Mouse (Mus musculus): ENCODE data around the gene Mmp14. TPM values are rescaled to one million over a fixed set of nuclear protein-coding genes. Genes with fewer than 3 reads are reported as not detected.

Gene Mmp14
- 10 to 100 TPM; 34.8 to 49.0 (median 44.5) TPM for total RNA-seq (2022)

DNA sequence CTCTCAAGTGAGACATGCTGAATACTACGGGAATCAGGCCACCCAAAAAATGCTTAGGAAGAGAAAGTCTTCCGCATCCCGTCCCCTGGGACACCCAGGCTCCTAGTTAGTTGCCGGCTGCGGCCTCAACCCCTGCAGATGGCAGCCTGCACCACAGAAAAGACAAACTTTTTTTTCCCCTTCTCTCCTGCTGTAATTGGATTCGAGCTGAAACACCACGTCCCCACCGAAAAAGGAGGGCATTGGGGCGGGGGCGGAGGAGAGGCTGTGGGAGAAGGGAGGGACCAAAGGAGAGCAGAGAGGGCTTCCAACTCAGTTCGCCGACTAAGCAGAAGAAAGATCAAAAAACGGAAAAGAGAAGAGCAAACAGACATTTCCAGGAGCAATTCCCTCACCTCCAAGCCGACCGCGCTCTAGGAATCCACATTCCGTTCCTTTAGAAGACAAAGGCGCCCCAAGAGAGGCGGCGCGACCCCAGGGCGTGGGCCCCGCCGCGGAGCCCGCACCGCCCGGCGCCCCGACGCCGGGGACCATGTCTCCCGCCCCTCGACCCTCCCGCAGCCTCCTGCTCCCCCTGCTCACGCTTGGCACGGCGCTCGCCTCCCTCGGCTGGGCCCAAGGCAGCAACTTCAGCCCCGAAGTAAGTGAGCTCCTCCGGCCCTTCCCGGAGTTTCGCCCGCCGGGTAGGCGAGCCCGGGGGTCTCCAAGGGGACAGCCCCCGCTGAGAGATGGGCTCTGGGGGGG lies at the start of gene Mmp14:
Gene Mmp14, plus strand, starts transcription at position 279 of the 744 bp plus-strand sequence.
- DNase-seq: peak; percentile 72

DNA sequence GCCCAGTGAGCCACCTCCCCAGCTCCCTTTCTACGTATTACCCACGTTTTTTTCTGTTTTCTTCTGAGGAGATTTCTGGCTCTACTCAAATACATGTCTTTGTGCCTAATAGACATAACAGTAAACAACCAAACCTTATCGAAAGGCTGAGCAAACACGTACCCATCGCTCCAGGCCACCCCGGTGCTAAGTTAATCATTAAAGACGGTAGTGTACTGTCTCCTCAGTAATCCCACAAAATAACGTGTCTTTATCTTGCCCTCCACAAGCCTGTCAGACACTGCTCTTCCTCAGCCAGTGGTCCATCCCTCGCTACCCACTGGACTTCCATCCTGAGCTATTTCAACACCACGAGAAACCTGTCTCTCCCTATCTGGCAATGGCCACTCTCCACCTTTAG lies 49.6 kb upstream of the Mmp14 start:
- no peak for DNase-seq

DNA sequence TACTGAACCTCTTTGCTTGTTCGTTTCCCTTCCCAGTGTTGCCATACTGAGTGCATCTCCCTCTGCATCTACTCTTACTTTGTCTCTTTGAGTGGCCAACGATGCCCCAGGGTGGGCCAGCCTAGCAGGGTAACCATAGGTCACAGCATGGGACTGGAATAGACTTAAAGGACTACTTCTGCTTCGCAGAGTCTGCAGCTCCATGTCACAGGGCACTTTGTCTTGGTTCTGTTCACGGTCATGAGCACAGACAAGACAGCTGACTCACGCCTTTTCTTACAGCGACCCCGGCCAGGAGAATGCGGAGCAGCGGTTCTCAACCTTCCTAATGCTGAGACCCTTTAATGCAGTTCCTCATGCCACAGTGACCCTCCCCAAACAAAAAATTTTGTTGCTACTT lies 48.8 kb upstream of the Mmp14 start:
- DNase-seq: no peak

DNA sequence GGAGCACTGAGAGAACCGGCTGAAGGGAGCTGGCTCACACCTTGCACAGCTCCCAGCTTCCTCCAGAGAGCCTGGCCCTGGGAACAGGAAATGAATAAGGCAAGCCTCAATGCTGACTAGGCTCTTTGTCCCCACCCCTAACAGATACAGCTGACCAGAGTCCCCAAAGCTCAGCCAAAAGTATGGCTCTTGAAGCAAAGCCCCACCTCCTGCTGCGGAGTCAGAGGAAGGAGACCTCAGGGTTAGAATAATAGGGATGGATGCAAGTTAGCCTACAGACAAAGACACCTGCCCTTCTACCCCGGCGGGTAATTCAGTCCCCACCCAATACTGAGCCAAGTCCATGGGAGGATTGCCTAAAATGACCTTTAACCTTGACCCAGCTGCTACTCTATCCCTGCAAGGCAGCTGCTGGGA lies 48.0 kb upstream of the Mmp14 start:
- DNase-seq: no peak

DNA sequence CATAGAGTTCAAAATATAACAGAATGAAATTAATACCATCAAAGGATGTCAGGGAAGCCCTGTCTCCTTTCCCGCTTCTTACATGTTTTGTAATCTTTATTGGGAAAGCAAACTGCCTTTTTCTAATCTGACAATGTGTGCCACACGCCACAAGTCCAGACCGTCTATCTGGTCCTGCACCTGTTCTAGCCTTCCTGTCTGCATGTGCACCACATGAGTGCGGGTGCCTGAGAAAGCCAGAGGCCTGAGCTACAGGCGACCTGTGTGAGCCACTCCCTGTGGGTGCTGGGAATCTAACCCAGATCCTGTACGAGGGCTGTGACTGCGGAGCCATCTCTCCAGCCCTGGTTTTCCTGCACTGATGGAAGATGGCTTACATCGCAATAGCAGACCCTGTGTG lies 47.0 kb upstream of the Mmp14 start:
- no peak for DNase-seq

DNA sequence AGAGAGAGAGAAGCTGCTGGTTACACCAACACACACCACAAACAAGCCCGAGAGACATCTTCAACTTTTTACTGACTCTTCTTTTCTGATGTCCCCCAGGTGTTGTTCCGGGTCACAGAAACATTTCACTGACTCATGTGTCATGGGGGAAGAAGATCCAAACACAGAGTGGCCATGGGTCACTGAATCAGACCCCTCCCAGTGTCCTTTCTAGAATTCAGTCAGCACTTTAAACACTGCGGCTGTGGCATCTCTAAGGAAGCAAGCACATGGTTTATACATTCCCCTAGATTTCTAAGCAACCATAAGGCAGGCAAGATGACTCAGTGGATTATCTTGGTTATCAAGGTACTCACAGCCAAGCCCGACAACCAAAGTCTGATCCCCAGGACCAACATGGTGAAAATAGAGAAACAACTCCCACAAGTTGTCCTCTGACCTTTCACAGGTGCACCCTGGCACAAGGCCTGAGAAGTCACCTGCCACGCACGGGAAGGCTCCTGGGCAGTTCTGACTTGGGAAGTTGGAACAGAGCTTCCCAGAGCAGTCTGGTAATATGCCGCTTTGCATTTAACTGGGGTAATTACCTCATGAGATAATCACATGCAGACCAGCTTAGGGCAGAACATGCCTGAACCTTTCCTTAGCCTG lies 45.3 kb upstream of the Mmp14 start:
- no peak for DNase-seq

DNA sequence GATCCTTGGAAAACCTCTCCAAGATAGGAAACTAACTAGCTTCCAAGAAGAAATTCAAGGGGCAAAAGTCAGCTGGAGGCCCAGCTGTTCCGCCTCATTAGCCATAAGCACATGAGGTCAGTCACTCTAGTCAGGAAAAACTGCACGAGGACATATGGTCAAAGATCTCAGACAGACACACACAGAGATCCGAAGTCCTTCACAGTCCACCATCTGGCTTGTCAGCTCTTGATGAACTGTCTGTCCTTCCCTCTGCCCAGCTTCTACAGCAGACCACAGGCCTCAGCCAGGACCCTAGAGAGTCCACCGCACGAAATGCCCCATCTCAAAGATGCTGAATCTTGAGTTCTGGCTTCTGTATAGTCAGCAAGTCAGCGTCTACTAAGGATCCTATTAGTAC lies 43.9 kb upstream of the Mmp14 start:
- DNase-seq: no peak

DNA sequence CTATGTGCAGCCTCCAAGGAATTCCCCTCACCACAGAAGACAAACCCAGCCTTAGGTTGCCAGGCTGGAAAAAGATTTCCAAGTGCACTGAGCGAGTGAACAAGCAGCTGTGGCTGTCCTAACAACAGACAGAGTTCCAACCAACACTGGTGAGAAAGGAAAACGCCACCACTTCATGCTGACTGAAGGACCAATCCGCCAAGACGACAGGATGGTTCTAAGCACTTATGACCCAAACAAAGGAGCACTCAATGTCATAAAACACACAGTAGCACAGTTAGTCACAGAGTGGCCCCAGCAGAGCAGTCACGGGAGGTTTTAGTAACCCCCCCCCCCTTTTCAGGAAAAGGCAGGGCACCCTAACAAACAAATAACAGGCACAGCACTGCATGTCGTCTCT lies 40.6 kb upstream of the Mmp14 start:
- DNase-seq: no peak

DNA sequence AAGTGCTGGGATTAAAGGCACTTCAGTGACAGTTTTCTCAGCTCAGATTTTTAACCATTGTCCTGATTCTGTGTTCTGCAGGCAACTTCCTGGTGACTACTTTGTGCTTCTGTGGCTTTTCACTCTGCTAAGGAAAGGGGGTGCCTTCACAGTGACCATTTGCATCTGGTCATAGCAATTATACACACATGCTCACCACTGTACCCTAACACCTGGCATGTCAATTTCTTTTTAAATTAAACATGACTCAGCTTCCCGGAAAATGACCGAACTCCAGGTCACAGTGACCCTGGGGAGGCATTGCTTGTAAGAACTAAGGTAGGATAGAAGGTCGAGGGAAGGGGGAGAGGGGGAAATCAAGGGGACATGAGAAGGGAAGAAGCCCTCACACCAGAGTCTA lies 37.6 kb upstream of the Mmp14 start:
- DNase-seq: no peak

DNA sequence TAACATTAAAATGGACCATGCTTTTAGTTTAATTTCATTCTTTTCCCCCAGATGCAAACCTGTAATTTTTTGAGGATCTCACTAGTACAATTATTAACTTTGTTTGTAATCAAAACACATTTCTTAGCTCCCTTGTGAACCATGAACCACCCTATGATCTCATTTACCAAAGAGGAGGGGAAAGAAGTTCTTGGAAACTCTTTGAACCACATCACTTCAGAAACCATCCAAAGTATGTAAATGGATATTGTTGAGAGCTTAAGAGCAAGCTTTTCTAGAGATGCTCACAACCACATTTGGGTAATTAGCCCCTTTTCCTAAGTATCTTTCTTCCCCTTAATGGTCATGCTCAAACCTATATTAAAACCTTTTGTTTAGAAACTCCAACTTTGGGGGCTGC lies 37.1 kb upstream of the Mmp14 start:
- no peak for DNase-seq

DNA sequence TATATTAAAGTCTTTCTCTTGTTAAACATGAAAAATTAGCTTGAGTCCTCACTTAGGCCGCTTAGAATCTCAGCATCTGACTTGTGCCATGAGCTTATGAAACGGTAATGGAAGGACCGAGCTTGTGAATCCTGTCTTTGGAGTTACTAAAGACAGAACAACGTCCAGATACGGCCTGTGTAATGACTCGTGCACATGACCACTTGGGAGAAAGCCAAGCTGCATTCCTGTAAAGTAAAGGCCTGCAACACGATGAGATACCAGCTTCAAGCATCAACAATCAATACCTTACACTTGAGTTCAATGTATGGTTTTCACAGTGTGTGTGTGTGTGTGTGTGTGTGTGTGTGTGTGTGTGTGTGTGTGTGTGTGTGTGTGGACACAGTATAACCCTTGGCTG lies 34.7 kb upstream of the Mmp14 start:
- DNase-seq: no peak

DNA sequence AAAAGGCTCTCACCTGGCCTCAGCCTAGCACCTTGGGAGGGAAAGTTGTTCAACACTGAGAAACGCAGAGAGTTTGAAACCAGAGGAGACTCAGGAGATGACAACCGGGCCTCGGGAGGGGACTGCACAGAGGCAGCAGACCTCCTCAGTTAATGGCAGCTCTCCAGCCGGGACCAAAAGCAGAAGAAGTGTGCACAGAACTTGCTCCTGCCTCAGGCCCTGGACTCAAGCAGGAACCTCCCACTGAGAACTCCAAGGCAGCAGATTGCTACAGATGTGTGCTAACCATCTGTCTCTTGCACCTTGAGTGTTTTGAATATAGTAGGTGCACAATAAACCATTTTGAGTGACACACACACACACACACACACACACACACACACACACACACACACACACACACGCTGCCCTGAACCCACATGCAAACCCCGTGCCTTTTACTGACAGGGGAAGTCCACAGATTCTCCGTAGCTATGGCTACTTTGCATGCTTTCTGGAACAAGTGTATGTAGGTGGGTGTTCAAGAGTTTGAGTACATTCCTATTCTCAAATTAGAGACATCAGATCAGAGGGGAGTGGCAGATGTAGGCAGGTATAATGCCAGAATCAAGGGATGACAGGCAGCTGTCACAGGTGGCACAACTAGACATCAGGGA lies 33.4 kb upstream of the Mmp14 start:
- no peak for DNase-seq

DNA sequence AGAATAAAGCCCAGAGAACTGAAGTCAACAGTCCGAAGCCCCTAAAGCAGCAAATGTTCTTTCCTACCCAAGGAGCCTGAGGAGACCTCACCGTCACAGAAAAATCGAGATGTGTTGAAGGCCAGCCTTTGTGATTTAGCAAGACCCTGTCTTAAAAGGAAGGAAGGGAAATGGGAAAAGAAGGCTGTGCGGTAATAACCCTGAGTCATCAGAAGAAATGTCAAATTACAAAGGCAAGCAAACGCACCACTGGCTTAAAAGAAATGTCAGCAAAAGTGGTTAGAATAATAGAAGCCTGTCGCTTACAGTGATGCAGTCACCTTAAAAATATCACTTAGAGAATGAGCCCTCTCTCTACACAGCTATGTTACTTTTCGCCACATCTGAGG lies 32.9 kb upstream of the Mmp14 start:
- no peak for DNase-seq

DNA sequence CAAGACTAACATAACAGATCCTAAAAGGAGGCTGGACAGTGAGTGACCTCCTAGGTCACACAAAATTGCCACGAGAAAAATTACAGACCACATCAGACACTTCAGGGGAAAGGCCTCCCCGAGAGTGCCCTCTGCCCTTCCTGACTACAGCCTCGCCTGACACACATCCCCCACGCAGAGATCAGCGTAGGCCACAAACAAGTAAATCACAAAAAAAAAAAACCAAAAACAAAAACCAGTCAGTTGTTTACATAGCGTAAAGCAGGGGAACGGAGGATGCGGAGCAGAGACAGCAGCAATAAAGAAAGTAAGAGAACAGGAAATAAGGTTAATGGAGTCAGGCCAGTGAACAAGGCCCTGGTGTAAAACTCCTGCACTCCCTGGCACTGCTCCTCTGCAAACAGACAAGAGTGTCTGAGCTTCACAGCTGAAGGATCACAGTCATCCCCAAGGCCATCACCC lies 32.5 kb upstream of the Mmp14 start:
- DNase-seq: no peak

DNA sequence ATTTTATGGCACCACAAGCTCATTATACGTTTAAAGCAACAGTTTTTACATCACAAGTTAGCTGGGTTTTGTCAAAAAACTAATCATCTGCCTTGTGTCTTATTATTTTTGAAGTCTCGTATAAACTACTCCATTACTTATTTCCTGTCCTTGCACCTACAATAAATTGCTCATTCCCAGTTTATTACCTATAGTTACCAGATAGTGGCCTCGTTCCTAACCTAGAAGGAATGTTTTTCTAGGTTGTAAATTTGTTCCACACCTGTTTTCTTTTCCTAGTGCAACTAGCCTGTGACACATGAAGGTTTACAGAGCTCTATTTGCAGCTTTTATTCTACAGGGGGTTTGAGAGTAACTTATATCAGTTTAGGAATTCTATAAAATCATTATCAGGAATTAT lies 29.7 kb upstream of the Mmp14 start:
- no peak for DNase-seq

DNA sequence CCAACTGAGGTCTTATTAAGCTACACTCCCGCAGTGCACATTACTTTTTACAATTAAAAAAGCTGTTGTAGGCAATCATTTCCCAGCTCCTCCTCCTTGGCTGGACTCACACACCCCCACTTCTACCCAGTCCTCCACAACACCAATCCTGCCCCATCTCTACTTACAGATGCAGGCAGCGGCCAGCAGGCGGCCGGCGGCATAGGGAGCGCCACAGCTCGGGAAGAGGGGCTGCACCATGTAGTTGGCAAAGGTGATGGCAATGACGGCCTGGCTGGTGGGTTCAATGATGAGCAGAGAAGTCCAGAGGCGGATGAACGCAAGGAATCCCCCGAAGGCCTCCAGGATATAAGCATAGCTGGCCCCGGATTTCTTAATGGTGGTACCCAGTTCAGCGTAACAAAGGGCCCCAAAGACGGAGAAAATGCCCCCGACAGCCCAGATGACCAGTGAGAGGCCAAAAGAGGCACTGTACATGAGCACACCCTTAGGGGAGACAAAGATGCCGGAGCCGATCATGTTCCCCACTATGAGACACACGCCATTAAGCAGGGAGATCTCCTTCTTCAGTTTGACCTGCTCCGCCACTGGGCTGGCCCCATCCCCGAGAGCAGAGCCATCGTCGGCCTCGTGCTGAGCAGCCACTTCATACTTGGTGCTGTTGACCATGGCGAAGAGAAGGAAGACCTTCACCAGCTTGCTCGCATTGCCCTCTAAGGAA lies 22.9 kb upstream of the Mmp14 start:
- DNase-seq: no peak

DNA sequence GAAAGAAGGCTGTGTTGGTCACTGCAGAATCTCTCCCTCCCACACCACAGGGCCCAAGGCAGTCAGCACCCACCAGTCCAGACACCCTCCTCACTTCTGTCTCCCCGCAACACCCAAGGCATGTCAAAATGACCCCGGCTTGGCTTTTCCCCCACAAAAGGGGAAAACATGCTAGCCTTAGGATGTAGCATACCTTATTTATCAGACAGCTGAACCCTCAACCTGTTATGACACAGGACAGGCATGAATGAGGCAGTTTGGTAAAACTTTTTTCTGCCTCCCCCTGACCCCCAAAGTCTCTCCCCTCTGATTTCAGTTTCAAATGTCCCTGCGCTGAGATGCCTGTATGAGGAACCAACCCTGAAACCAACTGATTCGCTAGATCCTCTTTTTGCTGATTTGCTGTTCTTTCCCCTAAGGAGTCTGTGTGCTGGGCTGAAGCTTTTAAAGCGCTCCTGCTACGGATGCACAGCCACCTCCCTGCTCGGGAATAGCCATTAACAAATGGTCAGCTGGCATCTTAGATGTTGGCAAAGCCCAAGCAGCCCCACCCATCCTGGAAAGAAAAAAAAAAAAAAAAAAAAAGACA lies 22.3 kb upstream of the Mmp14 start:
- DNase-seq: no peak

DNA sequence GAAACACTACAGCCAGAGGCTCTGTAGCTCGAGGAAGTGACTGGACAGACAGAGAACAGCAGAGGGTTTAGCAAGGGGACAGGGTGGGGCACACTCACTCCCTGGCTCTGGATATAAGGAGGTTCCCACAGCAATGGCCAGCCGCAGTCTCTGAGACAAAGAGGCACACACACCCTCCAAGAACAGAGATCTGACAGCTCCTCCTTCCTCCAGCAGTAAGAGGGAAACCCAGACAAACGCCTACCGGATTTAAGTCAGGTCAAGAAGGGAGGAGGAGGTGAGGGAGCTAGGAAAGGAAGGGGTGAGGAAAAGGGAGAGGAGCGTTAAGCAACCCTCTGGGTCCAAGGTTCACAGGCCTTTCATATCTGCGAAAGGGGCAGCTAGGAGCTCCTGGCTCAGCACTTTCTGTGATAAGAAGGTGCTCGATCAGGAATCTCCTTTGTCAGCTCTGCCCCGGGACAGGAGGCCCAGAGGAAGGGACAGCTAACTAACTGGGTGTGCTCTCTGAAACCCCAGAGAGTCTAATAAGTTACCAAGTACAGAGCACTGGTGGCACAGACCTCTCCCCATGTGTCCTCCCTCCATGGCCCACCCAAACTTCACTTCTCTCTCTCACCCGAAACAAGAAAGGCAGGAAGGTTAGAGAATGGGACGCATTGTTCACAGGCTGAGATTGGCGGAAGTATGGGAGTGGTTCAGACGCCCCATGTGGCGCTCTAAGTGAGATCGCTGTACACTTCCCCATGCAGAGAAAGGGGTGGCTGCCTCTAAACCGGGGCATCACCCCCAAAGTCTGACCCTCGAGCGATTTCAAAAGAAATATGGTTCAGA lies 21.2 kb upstream of the Mmp14 start:
- no peak for DNase-seq

DNA sequence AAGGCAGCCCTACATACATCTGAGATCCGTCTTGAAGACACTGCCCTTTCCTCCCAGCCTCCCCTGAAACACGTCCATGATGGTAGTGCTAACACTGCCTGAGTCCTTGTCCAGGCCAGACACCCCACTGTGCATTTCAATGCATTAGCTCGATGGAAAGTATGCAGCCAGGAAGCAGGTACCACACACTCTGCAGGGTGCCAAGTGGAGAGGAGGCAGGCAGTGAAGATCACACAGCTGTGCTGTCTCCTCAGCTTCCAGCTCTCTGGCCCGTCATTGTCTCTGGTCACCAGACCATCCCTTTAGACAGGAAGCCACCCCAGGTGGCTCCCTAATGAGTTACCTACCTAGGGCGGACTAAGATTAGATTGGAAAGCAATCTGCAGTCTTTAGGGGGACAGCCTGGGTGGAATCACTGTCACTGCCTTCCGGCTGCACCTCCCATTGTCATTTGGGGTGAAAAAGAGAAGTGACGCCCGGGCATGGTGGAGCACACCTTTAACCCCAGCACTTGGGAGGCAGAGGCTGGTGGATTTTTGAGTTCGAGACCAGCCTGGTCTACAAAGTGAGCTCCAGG lies 19.3 kb upstream of the Mmp14 start:
- DNase-seq: no peak

DNA sequence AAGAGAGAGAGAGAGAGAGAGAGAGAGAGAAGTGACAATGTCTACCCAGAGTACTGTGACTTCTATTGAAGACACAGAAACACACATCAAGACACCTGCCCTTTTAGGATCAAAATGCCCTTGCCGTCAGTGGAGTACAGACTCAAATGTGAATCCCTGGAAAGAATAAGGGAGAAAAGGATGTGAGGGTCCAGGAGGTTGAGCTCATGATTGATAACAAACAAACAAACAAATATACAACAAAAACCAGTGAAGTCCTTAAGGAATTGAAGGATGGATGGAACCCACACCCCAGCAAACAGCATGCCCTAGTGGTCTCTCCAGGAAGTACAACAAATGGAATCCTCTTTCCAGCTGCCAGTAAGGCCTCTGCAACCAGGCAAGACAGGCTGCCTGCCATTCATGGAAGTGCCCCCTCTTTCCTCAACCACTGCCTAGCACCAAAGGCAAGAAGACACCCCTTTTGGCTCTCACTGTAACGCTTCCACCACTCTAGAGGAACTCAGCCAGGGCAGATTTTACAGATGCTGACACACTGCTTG lies 18.7 kb upstream of the Mmp14 start:
- no peak for DNase-seq

Data from adrenal gland, adult 8-10 months (tissue).